Mouse (Mus musculus): Measurements from ENCODE around the gene Clec4b2. TPM values are rescaled to one million over a fixed set of nuclear protein-coding genes. Genes with fewer than 3 reads are reported as not detected.

The Clec4b2 gene
- total RNA-seq, 2 experiments from 2014 or later, result not detected

Other genes starting within 250 kb of the Clec4b2 start
- under 1 TPM; 0.73 to 0.85 TPM for gene Clec4a3, start 220.4 kb upstream of the Clec4b2 start, total RNA-seq (2021)
- not detected for gene Clec4a4, start 182.5 kb upstream of the Clec4b2 start, total RNA-seq (2021)
- not detected for gene Clec4b1, start 122.9 kb upstream of the Clec4b2 start, total RNA-seq (2021)
- gene Clec4a2, start 66.5 kb upstream of the Clec4b2 start, total RNA-seq (2021), result 1 to 10 TPM; 2.4 to 2.6 TPM
- not detected for gene Clec4n, start 57.0 kb downstream of the Clec4b2 start, total RNA-seq (2021)
- not detected for gene Clec4d, start 89.2 kb downstream of the Clec4b2 start, total RNA-seq (2021)
- not detected for gene Clec4e, start 117.0 kb downstream of the Clec4b2 start, total RNA-seq (2021)
- not detected for gene Vmn2r19, start 135.4 kb downstream of the Clec4b2 start, total RNA-seq (2021)
- not detected for gene Vmn2r20, start 245.2 kb downstream of the Clec4b2 start, total RNA-seq (2021)